Comparison of ENCODE assay signal across 8 mouse cellular contexts in the genomic region with DNA sequence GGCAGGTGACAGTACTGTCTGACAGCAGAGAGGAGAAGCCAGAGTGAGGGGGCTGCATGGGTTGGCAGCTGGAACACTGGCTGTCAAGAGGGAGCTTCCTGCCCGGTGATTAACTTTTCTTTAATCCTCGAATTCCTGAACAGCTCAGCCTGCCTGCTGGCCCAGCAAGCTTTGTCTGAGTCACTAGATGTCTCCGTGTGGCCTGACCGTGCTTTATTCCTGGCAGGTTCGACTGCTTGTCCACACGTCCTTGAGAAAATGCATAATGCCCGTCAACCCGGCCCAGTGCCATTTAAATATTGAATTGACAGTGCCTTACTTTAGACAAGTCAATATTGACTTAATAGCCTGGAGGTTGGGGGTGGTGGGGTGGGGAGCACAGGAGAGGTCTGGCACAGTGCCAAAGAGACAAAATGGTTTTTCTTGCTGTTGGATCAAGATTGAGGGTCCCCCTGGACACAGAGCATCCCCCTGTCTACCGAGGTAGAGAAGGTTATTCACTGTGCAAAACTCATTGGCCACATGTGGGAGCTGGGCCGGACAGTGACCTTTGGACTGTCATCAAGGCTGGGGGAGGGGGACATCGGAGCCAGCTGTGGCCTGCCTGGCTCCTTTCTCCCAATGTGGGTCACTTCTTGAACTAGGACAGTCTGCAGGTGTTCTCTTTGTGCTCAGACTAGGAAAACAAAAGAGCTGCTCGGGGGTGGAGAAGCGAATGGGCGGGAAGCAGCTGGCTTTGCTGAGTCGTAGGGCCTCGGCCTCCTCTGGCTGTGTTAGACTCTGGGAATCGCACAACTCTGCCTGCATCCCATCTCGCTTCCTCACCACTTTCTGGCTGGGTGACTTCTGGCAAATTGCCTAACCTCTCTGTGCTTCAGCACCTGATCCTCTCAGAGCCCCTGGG. TPM values are rescaled to one million over a fixed set of nuclear protein-coding genes. Genes with fewer than 3 reads are reported as not detected.
DNase-seq lines count a peak whose midpoint lies in the region; ATAC-seq and TF ChIP-seq lines count a peak whose summit lies in the region.

No protein-coding gene starts in this region.

- peak overlapping the region; percentile 27; the same call in 1 of the 2 replicates for H3K9ac ChIP-seq in limb, embryonic 11.5 days (ENCODE audit: low read length)
- H3K9ac ChIP-seq in neural tube, embryonic 14.5 days (replicated peaks; ENCODE audit: low read depth, low read length), result no peak overlapping the region

- ATAC-seq in limb, embryonic 11.5 days (ENCODE audit: insufficient number of reproducible peaks, low FRiP score, low TSS enrichment, low read depth), result no peak
- ATAC-seq in neural tube, embryonic 14.5 days (ENCODE audit: low read depth), result no peak; the same call in 1 of the 2 replicates

- no peaks in the 10 kb centered on the region for H3K4me1 ChIP-seq in limb, embryonic 11.5 days (ENCODE audit: control insufficient read depth, insufficient read depth, low read length)
- H3K4me1 ChIP-seq in neural tube, embryonic 14.5 days (ENCODE audit: control insufficient read depth, insufficient read depth, low read length), result peaks cover 11% of the 10 kb centered on the region

- H3K4me2 ChIP-seq in limb, embryonic 11.5 days (ENCODE audit: low read depth, severe bottlenecking), result no peak overlapping the region
- H3K4me2 ChIP-seq in neural tube, embryonic 14.5 days (ENCODE audit: low read depth, low read length), result no peak overlapping the region

- H3K4me3 ChIP-seq in gastrocnemius, adult 2 months, result no peak overlapping the region
- no peak overlapping the region for H3K4me3 ChIP-seq in limb, embryonic 11.5 days (ENCODE audit: low read depth, low read length)
- no peak overlapping the region for H3K4me3 ChIP-seq in neural tube, embryonic 14.5 days (ENCODE audit: low read depth, low read length)

- H3K36me3 ChIP-seq in limb, embryonic 11.5 days (ENCODE audit: control insufficient read depth, insufficient read depth, low read length), result no peaks in the 10 kb centered on the region
- H3K36me3 ChIP-seq in neural tube, embryonic 14.5 days (ENCODE audit: control insufficient read depth, insufficient read depth, low read length), result no peaks in the 10 kb centered on the region

- WGBS in limb, embryonic 11.5 days, result 33% methylated on average over 18 of the region's 18 CpGs
- WGBS in neural tube, embryonic 14.5 days, result 5% methylated on average over 18 of the region's 18 CpGs

- intact Hi-C loops in gastrocnemius, adult 2 months (cut with DNase I), result no loop called here

- 0 out of 2 replicates have a peak, but pooled peaks cover 3% of the 10 kb centered on the region for H3K27me3 ChIP-seq in limb, embryonic 11.5 days (ENCODE audit: control insufficient read depth, insufficient read depth, low read length)
- no peaks in the 10 kb centered on the region; the same call in 1 of the 2 replicates for H3K27me3 ChIP-seq in neural tube, embryonic 14.5 days (ENCODE audit: control insufficient read depth, insufficient read depth, low read length)

- no peaks in the 10 kb centered on the region for H3K9me3 ChIP-seq in limb, embryonic 11.5 days (ENCODE audit: control insufficient read depth, low read length)
- H3K9me3 ChIP-seq in neural tube, embryonic 14.5 days (ENCODE audit: control insufficient read depth, low read length), result no peaks in the 10 kb centered on the region

- DNase-seq in gastrocnemius, adult 2 months, result peak; percentile 38
- DNase-seq in gastrocnemius, postnatal 25 days, result no peak
- peak; percentile 51 for DNase-seq in cerebellum, adult 9-11 months
- peak; percentile 44 for DNase-seq in heart, postnatal 4 days
- peak; percentile 36 for DNase-seq in limb, embryonic 11.5 days (ENCODE audit: low spot score)
- DNase-seq in layer of hippocampus, adult 11-12 months (ENCODE audit: low spot score), result no peak
- DNase-seq in right cerebral cortex, postnatal 4 days, result no peak

- no peak for TF ChIP-seq CTCF in gastrocnemius, adult 2 months (IDR thresholded peaks at IDR 0.05)

- no peak overlapping the region for H3K27ac ChIP-seq in gastrocnemius, adult 2 months
- H3K27ac ChIP-seq in limb, embryonic 11.5 days (replicated peaks; ENCODE audit: low read depth, low read length), result no peak overlapping the region
- peak overlapping the region; percentile 58; the same call in 1 of the 2 replicates for H3K27ac ChIP-seq in neural tube, embryonic 14.5 days (ENCODE audit: low read depth, low read length)

RNA-seq across cellular contexts. Expression of gene Plekha1, which starts 30.3 kb away (rescaled TPM):
- 10 to 100 TPM; 23.4 to 28.2 TPM for total RNA-seq in gastrocnemius, adult 2 months (2021)
- 10 to 100 TPM; 22.8 to 23.2 TPM for total RNA-seq in gastrocnemius, postnatal 25 days (2021)
- total RNA-seq in heart, postnatal 4 days (2021), result 10 to 100 TPM; 60.1 TPM
- polyA plus RNA-seq in limb, embryonic 11.5 days (2014; fragmentation: Nextera tagmentation; extraction: Ambion mirVana), result 21.3 and 24.7 TPM in 2 replicates
- polyA plus RNA-seq in neural tube, embryonic 14.5 days (2014; fragmentation: Nextera tagmentation; extraction: Ambion mirVana), result 69.9 and 71.0 TPM in 2 replicates

Comparison
In these comparisons a context has a peak if more than half of its experiments do, and no peak if none do; other contexts are left out.
1. DNase-seq: peak in gastrocnemius, adult 2 months (single experiment), cerebellum, adult 9-11 months (single experiment), heart, postnatal 4 days (single experiment) and limb, embryonic 11.5 days (single experiment); none in gastrocnemius, postnatal 25 days (single experiment), layer of hippocampus, adult 11-12 months (single experiment) and right cerebral cortex, postnatal 4 days (single experiment).